Mouse (Mus musculus) stomach, embryonic 16.5 days (tissue): ENCODE results near the gene Bcl7a. TPM values are rescaled to one million over a fixed set of nuclear protein-coding genes. Genes with fewer than 3 reads are reported as not detected.

ENCODE experiments used
- ATAC-seq: fragments of 200-750 bp; cut with Nextera tagmentation; 2 replicates; pipeline ENCODE4 v1.8.0; 2017; ENCODE audit warnings: moderate number of reproducible peaks, moderate TSS enrichment; ENCODE audit not compliant: insufficient read depth, low FRiP score
- H3K27ac ChIP-seq: fragments of 300-500 bp; sonication (generic); 2 replicates; pipeline ENCODE4 v1.5.1; 2014; ENCODE audit warnings: low read length
- H3K27me3 ChIP-seq: fragments of 300-500 bp; sonication (generic); 2 replicates; pipeline ENCODE4 v1.6.1; 2014; ENCODE audit warnings: low read length, control low read depth, mixed read lengths; ENCODE audit not compliant: control insufficient read depth, insufficient read depth
- H3K36me3 ChIP-seq: fragments of 300-500 bp; sonication (generic); 2 replicates; pipeline ENCODE4 v1.6.1; 2014; ENCODE audit warnings: low read length; ENCODE audit not compliant: control insufficient read depth, insufficient read depth
- H3K4me1 ChIP-seq: fragments of 300-500 bp; sonication (generic); 2 replicates; pipeline ENCODE4 v1.6.1; 2014; ENCODE audit warnings: low read length, control low read depth, mixed read lengths; ENCODE audit not compliant: control insufficient read depth, insufficient read depth
- H3K4me2 ChIP-seq: fragments of 300-500 bp; sonication (generic); 2 replicates; pipeline ENCODE4 v1.6.1; 2014; ENCODE audit warnings: low read depth, low read length, mixed read lengths
- H3K4me3 ChIP-seq: fragments of 300-500 bp; sonication (generic); replicated peaks from 2 replicates; pipeline ENCODE4 v1.5.1; 2014; ENCODE audit warnings: mild to moderate bottlenecking, low read length
- H3K9ac ChIP-seq: fragments of 300-500 bp; sonication (generic); 2 replicates; pipeline ENCODE4 v1.6.1; 2014; ENCODE audit warnings: low read length
- H3K9me3 ChIP-seq: fragments of 300-500 bp; sonication (generic); replicated peaks from 2 replicates; pipeline ENCODE4 v1.6.1; 2016; ENCODE audit warnings: low read length, control low read depth; ENCODE audit not compliant: control insufficient read depth
- WGBS: fragments of 180-500 bp; shearing (Covaris S2); extraction: QIAGEN DNeasy Blood & Tissue Kit; methylation state at CpG from one replicate; pipeline ENCODE4 v1.1.7; 2014; 5-methylcytosine and 5-hydroxymethylcytosine counted together
- polyA plus RNA-seq: library from polyadenylated mRNA; unstranded; fragments of >200 nt; fragmentation: Nextera tagmentation; extraction: Ambion mirVana; gene quantifications from 2 replicates; pipeline ENCODE4 v1.2.1, GENCODE M21; 2015

Bcl7a gene
- polyA plus RNA-seq, 1 experiment from 2014 or later, result 20.4 TPM

GRCm38 (mm10) chr5:123396901-123397464, 53.3 kb downstream of the Bcl7a start:
- WGBS, result 45% methylated on average over 8 of the region's 8 CpGs
- no peaks in the 10 kb centered on the region for H3K27me3 ChIP-seq
- H3K9ac ChIP-seq, result peak overlapping the region; percentile 87; the same call in 1 of the 2 replicates
- H3K27ac ChIP-seq, result no peak overlapping the region
- H3K4me3 ChIP-seq, result peak overlapping the region; percentile 80
- H3K4me1 ChIP-seq, result peaks cover 39% of the 10 kb centered on the region
- peak overlapping the region; percentile 60 for H3K4me2 ChIP-seq
- no peak for ATAC-seq
- no peaks in the 10 kb centered on the region for H3K36me3 ChIP-seq
- H3K9me3 ChIP-seq, result no peaks in the 10 kb centered on the region

- no peaks in the 10 kb centered on the region for H3K27me3 ChIP-seq
- no peaks in the 10 kb centered on the region for H3K9me3 ChIP-seq
- peak overlapping the region; percentile 60 for H3K4me2 ChIP-seq
- no peaks in the 10 kb centered on the region for H3K36me3 ChIP-seq
- no peak for ATAC-seq
- peak overlapping the region; percentile 36; the same call in 1 of the 2 replicates for H3K9ac ChIP-seq
- peak overlapping the region; percentile 80 for H3K4me3 ChIP-seq
- H3K4me1 ChIP-seq, result peaks cover 39% of the 10 kb centered on the region
- H3K27ac ChIP-seq, result no peak overlapping the region
- 71% methylated on average over 11 of the region's 11 CpGs for WGBS
Measured at GRCm38 (mm10) chr5:123397786-123398185, 54.2 kb downstream of the Bcl7a start.

- no peaks in the 10 kb centered on the region for H3K27me3 ChIP-seq
- H3K4me1 ChIP-seq, result peaks cover 31% of the 10 kb centered on the region
- no peak for ATAC-seq
- H3K4me3 ChIP-seq, result no peak overlapping the region
- H3K36me3 ChIP-seq, result no peaks in the 10 kb centered on the region
- no peak overlapping the region for H3K27ac ChIP-seq
- no peaks in the 10 kb centered on the region for H3K9me3 ChIP-seq
- no peak overlapping the region for H3K9ac ChIP-seq
- no peak overlapping the region for H3K4me2 ChIP-seq
- 85% methylated on average over 4 of the region's 4 CpGs for WGBS
Measured at GRCm38 (mm10) chr5:123398856-123399498, 55.3 kb downstream of the Bcl7a start.

- Histone ChIP-seq H3K27me3 (no peaks in the 10 kb centered on the region), H3K36me3 (no peaks in the 10 kb centered on the region), H3K9ac (no peak overlapping the region), H3K4me2 (no peak overlapping the region), H3K9me3 (no peaks in the 10 kb centered on the region), H3K4me1 (no peaks in the 10 kb centered on the region), H3K27ac (no peak overlapping the region), H3K4me3 (no peak overlapping the region)
- no peak for ATAC-seq
- 87% methylated on average over 3 of the region's 3 CpGs for WGBS
Measured at GRCm38 (mm10) chr5:123404480-123404879, 60.8 kb downstream of the Bcl7a start.

- 71% methylated on average over 2 of the region's 2 CpGs for WGBS
- Histone ChIP-seq H3K9ac (no peak overlapping the region), H3K9me3 (no peaks in the 10 kb centered on the region), H3K4me2 (no peak overlapping the region), H3K27me3 (no peaks in the 10 kb centered on the region), H3K4me3 (no peak overlapping the region), H3K27ac (no peak overlapping the region), H3K4me1 (no peaks in the 10 kb centered on the region), H3K36me3 (peaks cover 13% of the 10 kb centered on the region)
- ATAC-seq, result no peak
Measured at GRCm38 (mm10) chr5:123406952-123407351, 63.3 kb downstream of the Bcl7a start.

- 59% methylated on average over 3 of the region's 3 CpGs for WGBS
- Histone ChIP-seq H3K27me3 (no peaks in the 10 kb centered on the region), H3K4me1 (no peaks in the 10 kb centered on the region), H3K4me2 (no peak overlapping the region), H3K27ac (no peak overlapping the region), H3K9me3 (no peaks in the 10 kb centered on the region), H3K4me3 (no peak overlapping the region), H3K9ac (no peak overlapping the region), H3K36me3 (peaks cover 13% of the 10 kb centered on the region)
- no peak for ATAC-seq
Measured at GRCm38 (mm10) chr5:123408176-123408575, 64.5 kb downstream of the Bcl7a start.

- H3K27me3 ChIP-seq, result no peaks in the 10 kb centered on the region
- no peak overlapping the region for H3K27ac ChIP-seq
- no peak overlapping the region for H3K9ac ChIP-seq
- H3K9me3 ChIP-seq, result no peaks in the 10 kb centered on the region
- ATAC-seq, result no peak
- H3K4me2 ChIP-seq, result no peak overlapping the region
- H3K4me3 ChIP-seq, result no peak overlapping the region
- H3K36me3 ChIP-seq, result peaks cover 13% of the 10 kb centered on the region
- WGBS, result 59% methylated on average over 4 of the region's 4 CpGs
- H3K4me1 ChIP-seq, result peaks cover 12% of the 10 kb centered on the region; the same call in 1 of the 2 replicates
Measured at GRCm38 (mm10) chr5:123412193-123412592, 68.6 kb downstream of the Bcl7a start.

- Histone ChIP-seq H3K27ac (no peak overlapping the region), H3K4me1 (peaks cover 12% of the 10 kb centered on the region; the same call in 1 of the 2 replicates), H3K27me3 (no peaks in the 10 kb centered on the region), H3K4me2 (no peak overlapping the region), H3K9me3 (no peaks in the 10 kb centered on the region), H3K9ac (no peak overlapping the region), H3K4me3 (no peak overlapping the region), H3K36me3 (peaks cover 13% of the 10 kb centered on the region)
- WGBS, result 72% methylated on average over 2 of the region's 2 CpGs
- no peak for ATAC-seq
Measured at GRCm38 (mm10) chr5:123413866-123414363, 70.3 kb downstream of the Bcl7a start.

- H3K4me1 ChIP-seq, result peaks cover 16% of the 10 kb centered on the region; the same call in 1 of the 2 replicates
- no peak overlapping the region for H3K4me2 ChIP-seq
- H3K9ac ChIP-seq, result no peak overlapping the region
- H3K9me3 ChIP-seq, result no peaks in the 10 kb centered on the region
- peak overlapping the region; percentile 32; the same call in 1 of the 2 replicates for H3K27ac ChIP-seq
- peak; percentile 82 for ATAC-seq
- no peak overlapping the region for H3K4me3 ChIP-seq
- peaks cover 1% of the 10 kb centered on the region; the same call in 1 of the 2 replicates for H3K36me3 ChIP-seq
- 59% methylated on average over 3 of the region's 3 CpGs for WGBS
- H3K27me3 ChIP-seq, result no peaks in the 10 kb centered on the region
Measured at GRCm38 (mm10) chr5:123416149-123416548, 72.5 kb downstream of the Bcl7a start.
